Mouse (Mus musculus) cortical plate, adult 2 months (tissue): Measurements from ENCODE around the gene Kif14. TPM values are rescaled to one million over a fixed set of nuclear protein-coding genes. Genes with fewer than 3 reads are reported as not detected.

Experiments
- H3K27ac ChIP-seq: fragments of 200-500 bp; 2 replicates; pipeline ENCODE4 v1.5.1; 2012; ENCODE audit warnings: low read length, control low read depth, inconsistent platforms; ENCODE audit not compliant: insufficient read depth
- H3K4me1 ChIP-seq: fragments of 200-500 bp; 2 replicates; pipeline ENCODE4 v1.6.1; 2011; ENCODE audit warnings: low read length; ENCODE audit not compliant: control insufficient read depth, insufficient read depth
- H3K4me3 ChIP-seq: fragments of 200-500 bp; 2 replicates; pipeline ENCODE4 v1.5.1; 2011; ENCODE audit warnings: mild to moderate bottlenecking, low read length, control low read depth; ENCODE audit not compliant: insufficient read depth
- CTCF ChIP-seq: fragments of 200-500 bp; IDR thresholded peaks from 2 replicates; pipeline ENCODE4 v1.5.1; 2011; ENCODE audit warnings: mild to moderate bottlenecking, control low read depth, low read length; ENCODE audit not compliant: insufficient read depth; ENCODE audit errors: extremely low read depth
- POLR2A ChIP-seq: fragments of 200-500 bp; IDR thresholded peaks from 2 replicates; pipeline ENCODE4 v1.6.1; 2011; ENCODE audit warnings: mild to moderate bottlenecking, low read length, control low read depth; ENCODE audit not compliant: insufficient read depth; ENCODE audit errors: extremely low read depth
- polyA plus RNA-seq: library from polyadenylated mRNA; depleted of rRNA; stranded (reverse); fragments of >200 nt; gene quantifications from 2 replicates; pipeline ENCODE4 v1.2.3, GENCODE M21; 2012; rRNA removed

Kif14 gene
- polyA plus RNA-seq, 1 experiment, result 0.21 TPM

- no peak overlapping the region for H3K27ac ChIP-seq
- TF ChIP-seq CTCF (no peak), POLR2A (no peak)
- H3K4me3 ChIP-seq, result no peak overlapping the region
- H3K4me1 ChIP-seq, result no peaks in the 10 kb centered on the region
Observed at GRCm38 (mm10) chr1:136580266-136580665, 114.1 kb downstream of the Kif14 start.

Other genes starting within 250 kb of the Kif14 start
- 3.3 TPM in 2 replicates for gene Inava, start 232.1 kb upstream of the Kif14 start, polyA plus RNA-seq
- gene Gpr25, start 205.5 kb upstream of the Kif14 start, polyA plus RNA-seq, result 6.5 and 9.7 TPM in 2 replicates
- gene Camsap2, start 120.2 kb upstream of the Kif14 start, polyA plus RNA-seq, result 53.2 and 53.9 TPM in 2 replicates
- 6.3 and 7.0 TPM in 2 replicates for gene Ddx59, start 51.1 kb upstream of the Kif14 start, polyA plus RNA-seq
- gene Zfp281, start 158.6 kb downstream of the Kif14 start, polyA plus RNA-seq, result 12.9 and 13.4 TPM in 2 replicates